Comparison of ENCODE assay signal across 32 mouse cellular contexts in genomic region chr6:73155455-73155854, GRCm38 (mm10).
"Had no signal": no experiment of that assay in that cellular context is flagged by ENCODE, and none has a peak within 500 bp of the region (broad histone marks: within the 10 kb centered on the region; RNA-seq: fewer than 3 reads in every experiment).

No protein-coding gene starts in this region.

- H3K4me3 ChIP-seq: limb, embryonic 10.5 days; limb, embryonic 12.5 days; limb, embryonic 13.5 days; limb, embryonic 15.5 days; liver, embryonic 12.5 days; liver, embryonic 13.5 days; liver, embryonic 15.5 days; lung, embryonic 15.5 days; megakaryocyte, embryonic 14.5 days; midbrain, embryonic 10.5 days; midbrain, embryonic 12.5 days; midbrain, embryonic 13.5 days; midbrain, embryonic 15.5 days; myocyte; neural tube, embryonic 12.5 days had no signal

- H3K27me3 ChIP-seq: limb, embryonic 12.5 days; limb, embryonic 13.5 days; limb, embryonic 15.5 days; liver, embryonic 12.5 days; liver, embryonic 13.5 days; liver, embryonic 15.5 days; lung, embryonic 15.5 days; midbrain, embryonic 12.5 days; midbrain, embryonic 13.5 days; midbrain, embryonic 15.5 days; neural tube, embryonic 12.5 days had no signal

- H3K36me3 ChIP-seq: limb, embryonic 10.5 days; limb, embryonic 12.5 days; limb, embryonic 13.5 days; limb, embryonic 15.5 days; liver, embryonic 12.5 days; liver, embryonic 13.5 days; liver, embryonic 15.5 days; lung, embryonic 15.5 days; midbrain, embryonic 10.5 days; midbrain, embryonic 12.5 days; midbrain, embryonic 13.5 days; midbrain, embryonic 15.5 days; neural tube, embryonic 12.5 days had no signal

- H3K9ac ChIP-seq: limb, embryonic 12.5 days; limb, embryonic 13.5 days; limb, embryonic 15.5 days; liver, embryonic 12.5 days; liver, embryonic 13.5 days; liver, embryonic 14.5 days; liver, embryonic 15.5 days; liver, postnatal 0 days; lung, embryonic 14.5 days; lung, embryonic 15.5 days; midbrain, embryonic 12.5 days; midbrain, embryonic 13.5 days; midbrain, embryonic 15.5 days; neural tube, embryonic 12.5 days had no signal

- H3K27ac ChIP-seq: limb, embryonic 10.5 days; limb, embryonic 12.5 days; limb, embryonic 13.5 days; limb, embryonic 15.5 days; liver, embryonic 12.5 days; liver, embryonic 13.5 days; liver, embryonic 14.5 days; liver, embryonic 15.5 days; lung, embryonic 15.5 days; macrophage; midbrain, embryonic 10.5 days; midbrain, embryonic 12.5 days; midbrain, embryonic 13.5 days; midbrain, embryonic 15.5 days; neural tube, embryonic 12.5 days had no signal

- DNase-seq: left cerebral cortex, postnatal 4 days; liver; liver, embryonic 13.5 days; liver, postnatal 0 days; lung, adult 18-20 months; lung, adult 2 months; lung, embryonic 14.5 days; lung, postnatal 10 days; lung, postnatal 14 days; lung, postnatal 36 days; lung, postnatal 4 days; midbrain, embryonic 14.5 days had no signal

- ATAC-seq: liver, embryonic 12.5 days; liver, postnatal 0 days; lung, postnatal 0 days; midbrain, embryonic 13.5 days; midbrain, embryonic 15.5 days; midbrain, embryonic 16.5 days had no signal

- H3K4me2 ChIP-seq: limb, embryonic 12.5 days; limb, embryonic 13.5 days; limb, embryonic 15.5 days; liver, embryonic 11.5 days; liver, embryonic 12.5 days; liver, embryonic 13.5 days; liver, embryonic 15.5 days; lung, embryonic 14.5 days; lung, embryonic 15.5 days; midbrain, embryonic 11.5 days; midbrain, embryonic 12.5 days; midbrain, embryonic 13.5 days; midbrain, embryonic 15.5 days; neural tube, embryonic 12.5 days had no signal

- H3K4me1 ChIP-seq: limb, embryonic 10.5 days; limb, embryonic 12.5 days; limb, embryonic 13.5 days; limb, embryonic 15.5 days; liver, embryonic 12.5 days; liver, embryonic 13.5 days; liver, embryonic 15.5 days; lung, embryonic 15.5 days; megakaryocyte, embryonic 14.5 days; midbrain, embryonic 10.5 days; midbrain, embryonic 12.5 days; midbrain, embryonic 13.5 days; midbrain, embryonic 15.5 days; neural tube, embryonic 12.5 days had no signal

- H3K9me3 ChIP-seq: limb, embryonic 10.5 days; limb, embryonic 12.5 days; limb, embryonic 13.5 days; limb, embryonic 15.5 days; liver, embryonic 12.5 days; liver, embryonic 13.5 days; liver, embryonic 15.5 days; lung, embryonic 15.5 days; megakaryocyte, embryonic 14.5 days; midbrain, embryonic 10.5 days; midbrain, embryonic 12.5 days; midbrain, embryonic 13.5 days; midbrain, embryonic 15.5 days; neural tube, embryonic 12.5 days had no signal
